Mouse (Mus musculus) Patski (cell line): ENCODE data around the gene Cdca5. TPM values are rescaled to one million over a fixed set of nuclear protein-coding genes. Genes with fewer than 3 reads are reported as not detected.

Experiments used
- ATAC-seq: fragments of 100-300 bp; one replicate; pipeline ENCODE4 v1.8.0; 2021
- CTCF ChIA-PET: fragments of 350-600 bp; sonication (Branson Sonifier 250); formaldehyde crosslinking; loops from one replicate; lab custom pipeline; 2022; ENCODE audit warnings: inconsistent platforms; lab: Charles Lee
- POLR2A ChIA-PET: fragments of 350-600 bp; sonication (Branson Sonifier 250); formaldehyde crosslinking; loops from one replicate; lab custom pipeline; 2022; ENCODE audit warnings: antibody characterized with exemption, inconsistent platforms; lab: Charles Lee
- DNase-seq: peaks from one replicate; pipeline ENCODE4 v3.0.0-alpha.2; 2011; ENCODE audit warnings: low read depth, low spot score
- H3K27me3 ChIP-seq: fragments of 371-371 bp; one replicate; pipeline ENCODE4 v1.5.1; 2021
- CTCF ChIP-seq: fragments of 100-300 bp; IDR thresholded peaks from one replicate; pipeline ENCODE4 v1.5.1; 2021
- in situ Hi-C: fragments of 300-500 bp; cut with MboI; formaldehyde crosslinking; loops from 3 replicates; pipeline ENCODE4 v1.11.1; 2018; ENCODE audit warnings: low pct_unique_long_range_greater_than_20kb, mixed read lengths
- polyA plus RNA-seq: library from polyadenylated mRNA; unstranded; gene quantifications from one replicate; pipeline ENCODE4 v1.2.3, GENCODE M21; 2021

The Cdca5 gene
- polyA plus RNA-seq, 1 experiment from 2014 or later = 16.4 TPM

- no peaks in the 10 kb centered on the region for H3K27me3 ChIP-seq
- DNase-seq (peak; percentile 72), ATAC-seq (peak; percentile 58)
- CTCF ChIA-PET = interaction anchor here (1.4 to 1.5 kb wide), 2 partner anchors 69 to 118 kb away, joined by 3 to 6 read pairs; no protein-coding TSS in a partner anchor
- TF ChIP-seq CTCF = no peak
- in situ Hi-C loops = no loop called here
- POLR2A ChIA-PET = no interaction called here
Observed at GRCm38 (mm10) chr19:6136397-6136796, 51.6 kb downstream of the Cdca5 start.

DNA sequence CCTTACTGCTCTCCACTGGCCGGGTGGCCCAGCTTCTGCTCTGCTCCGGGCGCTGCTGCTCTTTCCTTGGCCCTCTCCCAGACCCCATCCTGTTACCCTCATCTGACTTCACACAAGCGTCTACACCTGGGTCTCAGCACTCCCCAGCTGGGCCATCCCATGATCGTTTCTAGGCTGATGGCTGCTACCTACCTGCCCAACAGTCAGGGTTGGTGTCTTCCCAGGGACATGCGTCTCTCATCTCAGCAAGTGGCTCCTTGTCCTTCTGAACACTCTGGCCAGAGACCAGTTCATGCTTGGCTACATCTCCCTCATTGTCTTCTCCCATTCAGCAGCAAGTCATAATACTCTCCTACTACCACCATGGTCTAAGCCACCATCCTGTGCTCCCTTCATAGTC lies 54.9 kb downstream of the Cdca5 start:
- CTCF ChIA-PET = no interaction called here
- no peak for DNase-seq

GRCm38 (mm10) chr19:6140374-6140677 lies 55.5 kb downstream of the Cdca5 start:
- in situ Hi-C loops = no loop called here
- POLR2A ChIA-PET = interaction anchor here (2.5 kb wide), 1 partner anchor 95 kb away, joined by 16 read pairs; the partner anchor contains the start of gene Ppp2r5b
- TF ChIP-seq CTCF = no peak
- no peak for ATAC-seq
- no peaks in the 10 kb centered on the region for H3K27me3 ChIP-seq
- CTCF ChIA-PET = interaction anchor here (2.6 kb wide), 1 partner anchor 13 kb away, joined by 19 read pairs; the partner anchor contains the start of gene Snx15
- no peak for DNase-seq

More for the DNA sequence above, 54.9 kb downstream of the Cdca5 start:
- in situ Hi-C loops = no loop called here
- H3K27me3 ChIP-seq = no peaks in the 10 kb centered on the region
- POLR2A ChIA-PET = interaction anchor here (0.6 to 2.5 kb wide), 2 partner anchors 77 to 96 kb away, joined by 4 to 16 read pairs; partner anchors contain the start of gene Ppp2r5b
- TF ChIP-seq CTCF = no peak
- no peak for ATAC-seq

GRCm38 (mm10) chr19:6140678-6141393 lies 56.1 kb downstream of the Cdca5 start, which contains the start of gene Batf2:
Batf2 (plus strand) TSS chr19:6140983.
- CTCF ChIA-PET = interaction anchor here (0.8 to 2.6 kb wide), 17 partner anchors 9 to 194 kb away, joined by 3 to 19 read pairs (median 4); partner anchors contain the start of genes Gpha2, Men1, Ppp2r5b and Snx15
- POLR2A ChIA-PET = interaction anchor here (0.8 to 2.5 kb wide), 3 partner anchors 13 to 94 kb away, joined by 4 to 16 read pairs (median 4); partner anchors contain the start of genes Ppp2r5b and Snx15
- no peaks in the 10 kb centered on the region for H3K27me3 ChIP-seq
- ATAC-seq = peak; percentile 48
- peak; percentile 83 for DNase-seq
- in situ Hi-C loops = no loop called here
- no peak for TF ChIP-seq CTCF

DNA sequence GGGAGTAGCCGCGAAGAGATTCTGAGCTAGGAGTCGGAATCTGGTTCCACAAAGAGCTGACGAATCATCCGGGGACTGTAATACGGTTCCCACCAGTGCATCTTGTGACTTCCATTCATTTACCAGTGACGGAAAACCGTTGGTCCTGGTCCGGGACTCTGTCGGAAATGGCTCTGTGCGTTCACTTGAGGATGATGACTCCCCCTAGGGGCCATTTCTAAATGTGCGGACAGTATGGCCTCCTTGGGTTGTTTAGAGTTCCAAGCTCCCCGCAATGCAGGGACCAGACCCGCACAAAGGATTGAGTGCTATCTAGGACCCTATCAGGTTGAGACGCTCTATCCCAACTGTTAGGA lies 56.6 kb downstream of the Cdca5 start, which contains the start of gene Arl2:
Arl2 (minus strand) TSS at position 155 of the 356 bp plus-strand sequence.
- POLR2A ChIA-PET = interaction anchor here (0.7 to 2.5 kb wide), 4 partner anchors 14 to 199 kb away, joined by 3 to 16 read pairs (median 4); partner anchors contain the start of genes Map4k2, Ppp2r5b and Snx15
- in situ Hi-C loops = no loop called here
- DNase-seq = peak; percentile 68
- no peak for TF ChIP-seq CTCF
- CTCF ChIA-PET = interaction anchor here (0.8 to 2.6 kb wide), 20 partner anchors 9 to 193 kb away, joined by 3 to 19 read pairs (median 4); partner anchors contain the start of genes Gpha2, Men1, Ppp2r5b and Snx15
- H3K27me3 ChIP-seq = no peaks in the 10 kb centered on the region
- ATAC-seq = peak; percentile 66

Other genes starting within 250 kb of the Cdca5 start
- 30.4 TPM for gene Frmd8, start 209.7 kb upstream of the Cdca5 start, polyA plus RNA-seq
- gene Slc25a45, start 207.2 kb upstream of the Cdca5 start, polyA plus RNA-seq = 7.1 TPM
- 1.2 TPM for gene Tigd3, start 190.8 kb upstream of the Cdca5 start, polyA plus RNA-seq
- 94.5 TPM for gene Dpf2, start 172.0 kb upstream of the Cdca5 start, polyA plus RNA-seq
- 6.5 TPM for gene Cdc42ep2, start 160.2 kb upstream of the Cdca5 start, polyA plus RNA-seq
- gene Pola2, start 120.8 kb upstream of the Cdca5 start, polyA plus RNA-seq = 24.0 TPM
- not detected for gene Slc22a20, start 98.8 kb upstream of the Cdca5 start, polyA plus RNA-seq
- gene Capn1, start 69.1 kb upstream of the Cdca5 start, polyA plus RNA-seq = 70.4 TPM
- 55.2 TPM for gene Syvn1, start 38.4 kb upstream of the Cdca5 start, polyA plus RNA-seq
- 68.9 TPM for gene Mrpl49, start 27.2 kb upstream of the Cdca5 start, polyA plus RNA-seq
- gene Fau, start 27.1 kb upstream of the Cdca5 start, polyA plus RNA-seq = 1,123 TPM
- gene Znhit2, start 23.8 kb upstream of the Cdca5 start, polyA plus RNA-seq = 38.3 TPM
- 21.5 TPM for gene Tm7sf2, start 16.6 kb upstream of the Cdca5 start, polyA plus RNA-seq
- 63.3 TPM for gene Vps51, start 7.8 kb upstream of the Cdca5 start, polyA plus RNA-seq
- gene Tmem262, start 5.0 kb upstream of the Cdca5 start, polyA plus RNA-seq = 0.15 TPM
- 0.83 TPM for gene Gm28374, start 2.7 kb upstream of the Cdca5 start, polyA plus RNA-seq
- 59.4 TPM for gene Zfpl1, start within 50 bp of the Cdca5 start, polyA plus RNA-seq
- gene AC131692.1, start 9.4 kb downstream of the Cdca5 start, polyA plus RNA-seq = 0.33 TPM
- gene Naaladl1, start 20.8 kb downstream of the Cdca5 start, polyA plus RNA-seq = 0.54 TPM
- gene Sac3d1, start 33.7 kb downstream of the Cdca5 start, polyA plus RNA-seq = 17.0 TPM
- gene Snx15, start 43.3 kb downstream of the Cdca5 start, polyA plus RNA-seq = 40.4 TPM
- gene Batf2, start 56.0 kb downstream of the Cdca5 start, polyA plus RNA-seq = 0.08 TPM
- gene Arl2, start 56.6 kb downstream of the Cdca5 start, polyA plus RNA-seq = 122 TPM
- gene Majin, start 99.4 kb downstream of the Cdca5 start, polyA plus RNA-seq = not detected
- gene Gpha2, start 141.4 kb downstream of the Cdca5 start, polyA plus RNA-seq = 0.26 TPM
- 172 TPM for gene Ppp2r5b, start 150.9 kb downstream of the Cdca5 start, polyA plus RNA-seq
- gene Atg2a, start 156.7 kb downstream of the Cdca5 start, polyA plus RNA-seq = 32.5 TPM
- 88.7 TPM for gene Ehd1, start 191.7 kb downstream of the Cdca5 start, polyA plus RNA-seq
- gene Cdc42bpg, start 221.5 kb downstream of the Cdca5 start, polyA plus RNA-seq = 41.2 TPM
- 63.2 TPM for gene Men1, start 250.0 kb downstream of the Cdca5 start, polyA plus RNA-seq